Mouse (Mus musculus) ovary, postnatal 10 days (tissue): ENCODE results near the gene Zfp740.
"Not testable (repeated sequence)": the region's sequence is repeated elsewhere in the genome, so short reads cannot be mapped to it uniquely, and the experiment has no call there.

ENCODE experiments used
- DNase-seq: peaks from one replicate; pipeline ENCODE4 v3.0.0; 2022; ENCODE audit warnings: low spot score

The Zfp740 gene

GRCm38 (mm10) chr15:102192820-102193386 is 10.1 kb upstream of the Zfp740 start:
- no peak for DNase-seq

DNA sequence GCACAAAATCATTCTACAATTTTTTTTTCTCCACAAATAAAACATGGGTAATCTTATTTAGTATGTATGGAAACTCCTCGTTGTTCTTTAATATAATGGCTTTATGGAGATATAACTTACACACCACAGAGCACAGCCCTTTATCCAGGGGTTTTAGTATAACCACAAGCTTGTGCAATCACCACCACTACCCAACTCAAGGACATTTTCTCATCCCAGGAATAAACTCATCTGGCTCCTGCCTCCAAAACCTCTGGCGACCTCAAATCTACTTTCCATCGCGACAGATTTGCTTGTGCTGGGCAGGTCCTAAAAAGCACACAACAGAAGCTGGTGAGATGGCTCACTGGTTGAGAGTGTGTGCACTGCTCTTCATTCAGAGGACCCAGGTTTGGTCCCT is 9.4 kb upstream of the Zfp740 start:
- no peak for DNase-seq

DNA sequence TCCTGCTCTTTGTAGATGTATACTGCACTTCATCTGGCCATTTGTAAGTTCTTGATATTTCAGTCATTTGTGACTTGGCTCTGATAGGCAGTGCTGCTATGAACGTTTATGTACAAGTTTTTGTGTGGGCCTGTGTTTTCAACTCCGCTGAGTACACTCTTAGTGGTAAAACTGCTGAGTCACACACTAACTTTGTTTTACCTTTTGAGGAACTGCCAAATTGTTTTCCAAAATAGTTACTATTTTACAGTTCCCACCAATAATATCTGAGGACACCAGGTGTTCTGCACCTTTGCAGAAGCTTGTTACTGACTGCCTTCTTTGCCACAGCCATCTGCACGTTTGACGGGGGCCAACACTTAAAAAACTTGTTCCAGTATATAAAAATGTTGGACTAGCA is 8.6 kb upstream of the Zfp740 start:
- no peak for DNase-seq

DNA sequence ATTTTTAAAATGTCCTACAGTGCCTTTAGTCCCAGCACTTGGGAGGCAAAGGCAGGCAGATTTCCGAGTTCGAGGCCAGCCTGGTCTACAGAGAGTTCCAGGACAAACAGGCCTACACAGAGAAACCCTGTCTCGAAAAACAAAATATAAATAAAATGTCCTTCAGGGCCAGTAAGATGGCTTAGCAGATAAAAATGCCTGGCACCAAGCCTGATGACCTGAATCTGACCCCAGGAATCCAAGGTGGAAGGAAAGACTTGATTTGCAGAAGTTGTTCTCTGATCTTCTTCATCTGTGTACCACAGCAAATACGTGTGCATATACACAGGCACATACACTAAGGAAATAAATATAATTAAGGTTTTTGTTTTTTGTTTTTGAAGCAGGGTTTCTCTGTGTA is 7.7 kb upstream of the Zfp740 start:
- DNase-seq, result no peak

DNA sequence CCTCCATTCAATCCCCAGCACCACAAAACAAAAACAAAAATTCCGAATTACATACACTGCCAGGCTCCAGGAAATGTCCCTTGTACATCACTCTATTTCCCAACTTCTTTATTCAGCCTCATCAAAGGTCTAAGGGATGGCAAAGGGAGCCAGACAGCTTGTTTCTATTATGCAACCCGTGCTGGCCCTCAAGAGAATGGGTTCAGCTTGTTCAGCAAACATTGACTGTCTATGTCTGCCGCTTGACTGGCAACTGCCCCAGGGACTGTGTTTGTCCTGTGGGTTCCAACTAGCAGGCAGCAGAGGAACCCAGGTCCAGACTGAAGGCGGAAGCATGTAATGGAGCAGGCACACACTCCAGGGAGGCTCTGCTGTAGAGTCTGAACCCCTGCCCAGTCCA is 4.2 kb upstream of the Zfp740 start:
- no peak for DNase-seq

- peak; percentile 33 for DNase-seq
Observed at GRCm38 (mm10) chr15:102203835-102204381, 859 bp downstream of the Zfp740 start.

GRCm38 (mm10) chr15:102204674-102205505 is 1.8 kb downstream of the Zfp740 start, which contains the start of gene Csad:
Gene Csad (minus strand): TSS chr15:102204724.
- DNase-seq, result no peak

DNA sequence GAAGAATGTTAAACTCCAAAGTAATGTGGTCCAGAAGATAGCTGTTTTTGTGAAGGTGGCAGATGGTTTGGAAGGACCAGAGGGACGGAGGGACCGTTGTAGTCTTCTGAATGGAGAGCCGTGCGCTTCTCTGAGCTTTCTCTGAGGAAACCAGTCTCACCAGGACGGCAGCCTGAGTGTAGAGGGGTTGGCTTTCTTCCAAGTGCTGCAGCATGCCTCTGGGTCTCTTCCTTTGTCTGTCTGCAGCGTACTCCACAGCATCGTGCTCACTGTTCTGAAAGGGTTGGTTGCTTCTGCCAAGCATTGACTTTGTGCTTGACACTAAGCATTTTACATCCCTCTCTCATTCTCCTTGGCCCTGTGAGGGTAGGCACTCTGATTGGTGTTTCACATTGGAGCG is 2.7 kb downstream of the Zfp740 start:
- no peak for DNase-seq

DNA sequence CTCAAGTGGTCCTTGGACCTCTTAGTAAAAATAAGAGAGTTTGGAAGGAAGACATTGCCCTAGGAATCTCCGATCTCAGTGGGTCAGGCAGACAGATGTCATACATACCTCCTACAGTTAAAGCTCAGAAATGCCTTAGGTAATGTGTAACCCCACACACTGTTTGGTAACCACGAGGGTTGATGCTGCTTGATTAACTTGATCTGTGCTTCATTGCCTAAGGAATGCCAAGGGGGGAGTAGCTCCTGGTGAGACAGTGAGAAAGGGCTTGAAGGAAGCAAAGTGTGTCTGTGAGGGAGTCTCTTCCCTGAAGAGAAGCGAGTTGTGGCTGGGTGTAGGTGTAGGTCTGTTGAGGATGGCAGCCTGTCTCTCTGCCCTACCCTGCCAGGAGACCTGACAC is 4.3 kb downstream of the Zfp740 start:
- DNase-seq, result no peak

DNA sequence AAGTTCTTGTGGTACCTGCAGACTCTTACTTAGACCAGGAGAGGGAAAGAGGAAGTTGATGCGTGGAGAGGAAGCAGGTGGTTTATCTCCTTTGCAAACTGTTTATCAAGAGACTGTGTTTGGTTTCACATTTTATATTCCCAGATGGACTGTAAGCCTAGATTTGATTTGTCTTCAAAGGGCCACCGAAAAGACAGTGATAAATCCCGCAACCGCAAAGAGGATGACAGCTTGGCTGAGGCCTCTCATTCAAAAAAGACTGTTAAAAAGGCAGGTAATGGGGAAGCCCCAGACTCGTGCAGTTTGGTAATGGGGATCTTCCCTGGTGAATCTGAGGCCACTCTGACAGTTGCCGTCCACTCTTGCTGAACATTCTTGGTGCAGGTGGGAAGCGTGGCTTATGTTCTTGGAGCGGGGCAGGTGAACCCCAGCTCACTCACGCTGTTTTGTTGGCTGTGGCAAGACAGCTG is 5.1 kb downstream of the Zfp740 start:
- no peak for DNase-seq

DNA sequence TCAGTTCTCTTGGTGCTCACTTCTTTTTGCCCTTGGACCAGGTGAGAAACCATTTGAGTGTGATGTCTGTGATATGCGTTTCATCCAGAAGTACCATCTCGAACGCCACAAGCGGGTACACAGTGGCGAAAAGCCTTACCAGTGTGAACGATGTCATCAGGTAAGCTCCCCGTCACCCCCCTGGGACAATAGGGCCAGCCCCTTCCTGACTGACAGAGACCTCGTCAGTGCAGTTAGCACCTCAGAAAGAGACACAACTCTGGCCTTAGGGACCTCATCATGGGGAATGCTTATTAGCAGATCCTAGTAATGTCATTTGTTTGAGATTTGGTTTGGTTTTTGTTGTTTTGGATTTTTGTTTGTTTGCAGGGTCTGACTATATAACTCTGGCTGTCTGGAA is 6.1 kb downstream of the Zfp740 start:
- no peak for DNase-seq

GRCm38 (mm10) chr15:102210816-102211215 is 7.8 kb downstream of the Zfp740 start:
- no peak for DNase-seq

DNA sequence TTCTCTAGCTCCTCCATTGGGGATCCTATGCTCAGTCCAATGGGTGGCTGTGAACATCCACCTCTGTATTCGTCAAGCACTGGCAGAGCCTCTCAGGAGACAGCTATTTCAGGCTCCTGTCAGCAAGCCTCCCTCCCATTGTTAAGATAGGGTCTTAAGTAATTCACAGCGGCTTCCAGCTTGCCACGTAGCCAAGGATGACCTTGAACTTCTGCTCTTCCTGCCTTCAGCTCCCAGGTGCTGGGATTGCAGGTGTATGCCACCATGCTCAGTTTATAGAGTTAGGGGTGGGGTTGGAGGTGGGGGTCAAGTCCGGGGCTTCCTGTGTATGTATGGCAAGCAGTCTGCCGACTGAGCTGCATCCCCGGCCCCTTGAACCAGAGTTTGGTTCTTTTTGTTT is 8.8 kb downstream of the Zfp740 start:
- no peak for DNase-seq

- DNase-seq, result no peak
Observed at GRCm38 (mm10) chr15:102214132-102214531, 11.1 kb downstream of the Zfp740 start.

- DNase-seq, result no peak
Observed at GRCm38 (mm10) chr15:102215624-102216023, 12.6 kb downstream of the Zfp740 start.

GRCm38 (mm10) chr15:102216459-102217228 is 13.6 kb downstream of the Zfp740 start:
- no peak for DNase-seq

DNA sequence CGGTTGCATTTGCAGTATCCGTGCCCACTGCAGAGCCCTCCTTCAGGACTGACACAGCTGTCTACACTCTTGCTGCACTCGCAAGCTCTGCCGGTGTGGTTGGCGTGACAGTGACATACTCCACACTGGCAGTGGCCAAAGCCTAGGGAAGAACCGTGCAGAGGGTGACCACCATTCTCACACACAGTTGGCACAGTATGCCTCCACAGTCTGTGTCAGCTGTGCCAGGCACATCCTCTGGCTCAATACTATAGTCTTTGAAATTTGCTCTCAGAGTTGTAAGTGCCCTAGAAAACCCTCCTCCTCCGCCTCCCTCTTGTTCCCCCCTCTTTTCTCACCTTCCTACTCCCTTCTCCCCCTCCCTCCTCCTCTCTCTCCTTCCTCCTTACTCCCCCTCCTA is 14.3 kb downstream of the Zfp740 start:
- no peak for DNase-seq

GRCm38 (mm10) chr15:102222386-102222785 is 19.3 kb downstream of the Zfp740 start:
- DNase-seq, result no peak

DNA sequence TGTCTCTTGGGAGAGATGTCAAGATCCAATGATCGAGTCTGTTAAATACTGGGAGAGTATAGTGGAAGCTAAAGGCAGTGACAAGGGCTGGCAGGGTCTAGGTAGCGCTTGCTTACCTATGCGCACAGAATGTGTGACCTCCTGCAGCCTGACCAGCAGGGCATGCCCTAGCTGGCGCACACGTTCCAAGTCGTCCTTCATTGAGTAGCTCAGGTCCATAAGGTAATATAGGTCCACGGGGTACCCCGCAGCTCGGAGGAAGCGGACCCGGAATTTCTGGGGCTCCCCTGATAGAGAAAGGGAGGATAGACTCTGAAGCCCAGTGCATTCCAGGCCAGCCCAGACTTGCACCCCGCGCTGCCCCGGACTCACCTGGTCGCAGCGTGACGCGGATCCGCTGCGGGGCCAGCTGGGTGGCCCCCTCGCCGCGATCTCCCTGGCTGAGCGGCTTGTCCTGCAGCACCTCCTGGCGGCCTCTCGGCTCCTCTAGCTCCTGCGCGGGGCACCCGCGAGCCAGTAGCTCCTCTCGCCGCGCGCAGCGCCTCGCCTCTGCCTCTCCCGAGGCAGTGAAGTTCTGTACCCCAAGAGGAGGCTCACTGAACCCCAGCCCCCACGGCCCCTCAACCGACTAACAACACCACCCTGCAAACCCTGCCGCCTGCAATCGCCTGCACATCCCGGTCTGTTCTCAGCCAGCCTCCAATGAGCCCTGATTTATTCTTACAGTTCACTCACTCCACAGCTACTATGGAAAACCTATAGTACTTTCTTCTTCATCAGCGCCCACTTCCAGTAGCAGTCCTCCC is 21.3 kb downstream of the Zfp740 start:
- DNase-seq, result no peak

DNA sequence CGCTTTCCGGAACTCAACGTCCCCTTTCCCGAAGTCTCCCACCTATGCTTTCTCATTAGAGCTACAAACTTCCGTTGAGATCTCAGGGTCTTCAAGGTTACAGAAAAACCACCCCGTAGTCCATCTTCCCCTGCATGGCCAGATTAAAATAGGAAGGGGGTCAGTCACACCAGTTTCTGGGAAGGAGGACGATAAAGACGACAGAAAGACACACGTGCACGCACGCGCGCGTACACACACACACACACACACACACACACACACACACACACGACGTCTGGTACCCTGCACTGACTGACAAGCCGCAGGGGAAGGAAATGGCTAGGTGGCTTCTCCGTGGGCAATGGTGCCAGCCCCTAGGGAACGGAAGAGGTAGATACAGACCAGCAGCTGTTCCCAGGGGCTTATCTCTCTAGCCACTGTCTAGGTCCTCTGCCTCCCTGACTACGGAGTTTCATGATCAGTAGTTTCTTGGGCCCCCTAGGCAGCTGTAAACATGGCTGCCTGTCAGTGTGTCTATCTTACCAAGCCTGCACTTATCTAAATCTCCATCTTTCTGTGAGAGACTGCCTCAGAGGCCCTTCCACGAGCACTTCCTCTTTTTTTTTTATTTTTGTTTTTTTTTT is 22.1 kb downstream of the Zfp740 start:
- no peak for DNase-seq

DNA sequence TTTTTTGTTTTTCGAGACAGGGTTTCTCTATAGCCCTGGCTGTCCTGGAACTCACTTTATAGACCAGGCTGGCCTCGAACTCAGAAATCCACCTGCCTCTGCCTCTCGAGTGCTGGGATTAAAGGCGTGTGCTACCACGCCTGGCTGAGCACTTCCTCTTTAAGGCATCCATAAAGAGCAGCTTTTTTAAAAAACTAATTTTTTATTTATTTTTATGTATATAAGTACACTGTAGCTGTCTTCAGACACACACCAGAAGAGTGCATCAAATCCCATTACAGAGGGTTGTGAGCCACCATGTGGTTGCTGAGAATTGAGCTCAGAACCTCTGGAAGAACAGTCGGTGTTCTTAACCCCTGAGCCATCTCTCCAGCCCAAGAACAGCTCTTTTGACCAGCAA is 22.6 kb downstream of the Zfp740 start:
- not testable (repeated sequence) for DNase-seq
